Mouse (Mus musculus) megakaryocyte, embryonic 14.5 days (primary cell): ENCODE results near the gene Psg16. TPM values are rescaled to one million over a fixed set of nuclear protein-coding genes. Genes with fewer than 3 reads are reported as not detected.
"Not testable (repeated sequence)": the region's sequence is repeated elsewhere in the genome, so short reads cannot be mapped to it uniquely, and the experiment has no call there.

Experiments
- H3K27me3 ChIP-seq: replicated peaks from 2 replicates; pipeline ENCODE3; 2012; ENCODE audit warnings: inconsistent platforms
- H3K36me3 ChIP-seq: replicated peaks from 2 replicates; pipeline ENCODE3; 2012; ENCODE audit warnings: low read length, inconsistent platforms, mixed read lengths
- H3K4me1 ChIP-seq: 2 replicates; pipeline ENCODE4 v1.6.1; 2012; ENCODE audit warnings: inconsistent platforms
- H3K4me3 ChIP-seq: replicated peaks from 2 replicates; pipeline ENCODE3; 2012; ENCODE audit warnings: moderate library complexity, mild to moderate bottlenecking, inconsistent platforms
- H3K9me3 ChIP-seq: 2 replicates; pipeline ENCODE4 v1.6.1; 2012; ENCODE audit warnings: inconsistent platforms
- FLI1 ChIP-seq: IDR thresholded peaks from 2 replicates; pipeline ENCODE4 v1.6.1; 2012; ENCODE audit warnings: low read length, inconsistent platforms, mixed read lengths
- GATA1 ChIP-seq: IDR thresholded peaks from 3 replicates; pipeline ENCODE4 v1.6.1; 2012; ENCODE audit warnings: mixed read lengths, low read length, inconsistent platforms, borderline replicate concordance
- polyA plus RNA-seq: library from polyadenylated mRNA; stranded (reverse); fragments of >175 nt; gene quantifications from 2 replicates; pipeline ENCODE4 v1.2.3, GENCODE M21; 2012; ENCODE audit warnings: low replicate concordance; ENCODE audit not compliant: insufficient read depth

Gene Psg16
- polyA plus RNA-seq, 1 experiment, result not detected

GRCm38 (mm10) chr7:17087731-17088130 is 13.9 kb downstream of the Psg16 start:
- peaks cover 6% of the 10 kb centered on the region for H3K27me3 ChIP-seq
- H3K36me3 ChIP-seq, result no peaks in the 10 kb centered on the region
- H3K4me1 ChIP-seq, result peaks cover 4% of the 10 kb centered on the region; the same call in 1 of the 2 replicates
- H3K4me3 ChIP-seq, result no peak overlapping the region
- TF ChIP-seq GATA1, result no peak
- no peak for TF ChIP-seq FLI1
- no peaks in the 10 kb centered on the region for H3K9me3 ChIP-seq

- no peaks in the 10 kb centered on the region for H3K9me3 ChIP-seq
- H3K36me3 ChIP-seq, result no peaks in the 10 kb centered on the region
- TF ChIP-seq FLI1 (no peak), GATA1 (no peak)
- peaks cover 10% of the 10 kb centered on the region for H3K4me1 ChIP-seq
- no peak overlapping the region for H3K4me3 ChIP-seq
- H3K27me3 ChIP-seq, result peaks cover 7% of the 10 kb centered on the region
These were observed 16.3 kb downstream of the Psg16 start for GRCm38 (mm10) chr7:17090058-17090585.

DNA sequence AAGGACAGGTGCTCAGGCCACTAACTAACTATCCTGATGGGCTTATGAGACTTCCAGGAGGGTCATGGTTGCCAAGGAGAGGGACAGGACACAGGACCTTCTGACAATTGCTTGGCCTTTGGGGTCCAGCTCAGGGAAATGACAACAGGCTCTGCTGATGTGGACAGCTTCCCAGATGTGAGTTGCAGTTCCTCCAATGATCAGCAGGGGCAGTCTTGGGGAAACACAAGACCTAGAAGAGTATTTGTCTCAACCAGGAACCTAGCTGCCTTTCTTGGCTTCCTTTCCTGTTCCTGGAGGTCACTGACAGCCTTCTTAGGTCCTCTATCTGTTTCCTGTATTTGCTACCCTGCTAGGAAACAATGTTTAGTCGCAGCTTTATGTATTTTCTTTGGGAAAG is 17.4 kb downstream of the Psg16 start:
- peaks cover 7% of the 10 kb centered on the region for H3K27me3 ChIP-seq
- TF ChIP-seq FLI1, result no peak
- no peak for TF ChIP-seq GATA1

GRCm38 (mm10) chr7:17101631-17102030 is 27.8 kb downstream of the Psg16 start:
- H3K4me3 ChIP-seq, H3K36me3 ChIP-seq, H3K9me3 ChIP-seq, H3K27me3 ChIP-seq, H3K4me1 ChIP-seq: not testable (repeated sequence)

More for the DNA sequence above, 17.4 kb downstream of the Psg16 start:
- Histone ChIP-seq H3K9me3 (no peaks in the 10 kb centered on the region), H3K4me1 (peaks cover 10% of the 10 kb centered on the region), H3K4me3 (no peak overlapping the region), H3K36me3 (no peaks in the 10 kb centered on the region)

DNA sequence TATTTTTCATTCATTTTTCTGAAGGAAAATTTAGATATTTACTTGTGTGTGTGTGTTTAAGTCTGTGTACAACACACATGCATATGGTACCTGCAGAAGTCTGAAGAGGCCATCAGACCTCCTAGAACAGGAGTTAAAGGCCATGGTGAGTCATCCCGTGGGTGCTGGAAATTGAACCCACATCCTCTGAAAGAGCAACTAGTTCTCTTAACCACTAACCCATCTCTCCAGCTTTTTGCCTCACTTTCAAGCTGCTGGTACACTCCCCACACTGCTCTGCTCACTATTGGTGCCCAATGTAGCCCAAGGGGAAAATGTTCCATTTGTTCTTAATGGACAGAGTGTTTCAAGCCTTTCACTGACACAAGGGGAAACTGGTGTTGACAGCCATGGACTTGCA is 61.5 kb downstream of the Psg16 start:
- Histone ChIP-seq H3K4me1 (no peaks in the 10 kb centered on the region), H3K4me3 (no peak overlapping the region), H3K9me3 (no peaks in the 10 kb centered on the region), H3K36me3 (no peaks in the 10 kb centered on the region), H3K27me3 (no peaks in the 10 kb centered on the region)
- TF ChIP-seq FLI1, result no peak
- TF ChIP-seq GATA1, result no peak

DNA sequence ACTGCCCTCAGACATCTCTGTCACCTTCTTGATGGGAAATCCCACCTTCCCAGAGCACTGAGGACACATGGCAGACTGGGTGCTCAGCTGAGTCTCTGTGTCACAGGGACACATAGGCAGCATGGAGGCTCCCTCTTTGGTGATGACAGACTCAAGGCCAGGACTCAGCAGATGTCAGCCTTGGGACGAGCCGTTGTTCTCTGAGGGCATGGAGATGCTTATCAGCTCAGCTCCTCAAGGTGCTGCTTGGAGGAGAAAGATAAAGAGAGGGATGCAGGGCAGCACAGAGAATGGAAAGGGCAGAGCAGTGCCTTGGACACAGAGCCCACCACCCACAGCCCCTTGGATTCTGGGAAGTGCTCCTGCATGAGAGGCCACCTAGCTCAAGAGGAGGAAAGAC is 76.1 kb downstream of the Psg16 start, which contains the start of gene Ceacam3:
Ceacam3 (plus strand) TSS at position 352 of the 400 bp plus-strand sequence.
- TF ChIP-seq GATA1 (no peak), FLI1 (no peak)
- Histone ChIP-seq H3K27me3 (no peaks in the 10 kb centered on the region), H3K4me1 (no peaks in the 10 kb centered on the region), H3K4me3 (no peak within 1 kb of the TSS), H3K9me3 (peaks cover 5% of the 10 kb centered on the region), H3K36me3 (no peaks in the 10 kb centered on the region)

- TF ChIP-seq FLI1, result no peak
- TF ChIP-seq GATA1, result no peak
- H3K4me3 ChIP-seq, result no peak overlapping the region
- no peaks in the 10 kb centered on the region for H3K36me3 ChIP-seq
- H3K27me3 ChIP-seq, result no peaks in the 10 kb centered on the region
- no peaks in the 10 kb centered on the region for H3K4me1 ChIP-seq
- no peaks in the 10 kb centered on the region for H3K9me3 ChIP-seq
These were observed 81.8 kb downstream of the Psg16 start for GRCm38 (mm10) chr7:17155634-17156033.

DNA sequence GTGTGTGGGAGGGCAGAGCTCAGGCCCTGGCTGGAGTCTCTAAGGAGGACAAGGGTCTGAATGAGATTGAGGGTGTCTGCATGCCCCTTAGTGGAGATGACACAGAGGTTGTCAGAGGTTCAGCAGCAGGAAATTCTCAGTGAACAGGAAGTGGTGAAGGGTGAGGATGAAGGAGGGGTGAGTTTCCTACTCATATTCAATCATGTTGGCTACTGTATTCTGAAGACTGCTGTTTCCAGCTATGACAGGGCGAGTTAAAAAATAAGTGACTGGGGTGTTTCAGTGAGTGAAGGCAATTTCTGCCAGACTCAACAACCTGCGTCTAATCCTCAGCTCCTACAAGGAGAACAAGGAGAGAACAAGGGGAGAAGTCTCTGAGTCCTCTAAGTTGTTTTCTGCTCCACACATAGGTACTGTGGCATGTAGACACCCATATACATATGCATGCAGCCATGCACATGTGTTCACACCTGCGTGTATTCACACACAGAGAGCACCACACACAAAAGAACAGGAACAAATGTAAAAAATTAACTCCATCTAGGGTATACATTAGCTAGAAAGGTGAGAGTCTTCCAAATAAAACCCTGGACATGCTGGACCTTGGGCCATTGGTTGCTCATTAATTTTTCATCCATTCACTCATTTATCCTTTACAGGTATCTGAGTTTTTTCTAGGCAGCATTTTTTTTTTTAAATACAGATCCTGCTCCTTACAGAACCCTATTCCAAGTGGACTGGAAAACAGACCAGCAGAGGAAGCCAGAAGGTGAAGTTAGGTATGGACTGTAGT is 83.2 kb downstream of the Psg16 start:
- Histone ChIP-seq H3K27me3 (no peaks in the 10 kb centered on the region), H3K36me3 (no peaks in the 10 kb centered on the region), H3K9me3 (no peaks in the 10 kb centered on the region), H3K4me3 (no peak overlapping the region), H3K4me1 (no peaks in the 10 kb centered on the region)
- TF ChIP-seq FLI1, result no peak
- no peak for TF ChIP-seq GATA1

DNA sequence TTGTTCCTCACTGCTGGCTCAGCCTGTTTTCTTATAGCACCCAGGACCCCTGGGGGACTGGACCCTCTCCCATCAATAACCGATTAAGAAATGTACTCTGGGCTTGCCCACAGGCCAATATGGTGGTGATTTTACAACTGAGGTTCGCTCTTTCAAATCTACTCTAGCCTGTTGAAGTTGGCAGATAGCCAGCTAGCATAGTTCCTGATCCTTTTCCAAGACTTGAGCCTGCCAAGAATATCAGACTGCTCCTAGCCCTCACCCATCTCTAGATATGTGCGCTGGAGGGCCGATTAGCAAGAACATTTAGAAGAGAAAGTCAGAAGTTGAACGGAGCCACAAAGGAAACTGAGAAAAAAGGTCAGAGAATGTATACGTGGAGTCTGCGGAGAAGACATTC is 85.2 kb downstream of the Psg16 start:
- Histone ChIP-seq H3K4me1 (no peaks in the 10 kb centered on the region), H3K27me3 (no peaks in the 10 kb centered on the region), H3K4me3 (no peak overlapping the region), H3K9me3 (no peaks in the 10 kb centered on the region), H3K36me3 (no peaks in the 10 kb centered on the region)
- no peak for TF ChIP-seq FLI1
- TF ChIP-seq GATA1, result no peak

DNA sequence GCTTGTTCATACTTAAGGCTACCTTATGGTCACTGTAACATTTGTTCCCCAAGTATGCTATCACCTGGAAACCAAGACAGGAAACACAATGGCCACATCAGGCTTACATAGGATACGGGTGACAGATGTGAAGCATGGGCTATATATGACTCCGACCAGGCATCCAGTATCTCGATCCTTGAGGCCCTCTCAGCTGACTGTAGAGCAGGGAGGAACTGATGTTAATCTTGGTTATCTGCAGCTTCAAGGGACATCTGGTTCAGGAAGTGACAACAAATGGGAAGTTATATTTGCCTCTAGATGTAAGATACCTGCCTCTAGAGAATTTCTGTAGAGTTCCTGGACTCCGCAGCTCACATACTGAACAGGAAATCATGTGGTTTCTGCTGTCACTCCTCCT is 98.0 kb downstream of the Psg16 start:
- Histone ChIP-seq H3K9me3 (no peaks in the 10 kb centered on the region), H3K4me3 (no peak overlapping the region), H3K27me3 (no peaks in the 10 kb centered on the region), H3K36me3 (no peaks in the 10 kb centered on the region), H3K4me1 (no peaks in the 10 kb centered on the region)
- TF ChIP-seq GATA1 (no peak), FLI1 (no peak)

Other genes starting within 250 kb of the Psg16 start
- gene Prkd2, start 231.1 kb upstream of the Psg16 start, polyA plus RNA-seq, result 54.4 and 70.1 TPM in 2 replicates
- 3.3 and 10.9 TPM in 2 replicates for gene Dact3, start 198.7 kb upstream of the Psg16 start, polyA plus RNA-seq
- gene Gng8, start 182.3 kb upstream of the Psg16 start, polyA plus RNA-seq, result not detected in 2 replicates
- 56.9 and 66.7 TPM in 2 replicates for gene Ptgir, start 167.6 kb upstream of the Psg16 start, polyA plus RNA-seq
- 823 and 866 TPM in 2 replicates for gene Calm3, start 149.9 kb upstream of the Psg16 start, polyA plus RNA-seq
- gene Pnmal2, start 129.4 kb upstream of the Psg16 start, polyA plus RNA-seq, result not detected in 2 replicates
- not detected in 2 replicates for gene Pnmal1, start 114.4 kb upstream of the Psg16 start, polyA plus RNA-seq
- gene Gm42372, start 91.0 kb upstream of the Psg16 start, polyA plus RNA-seq, result 0.06 and 1.4 TPM in 2 replicates
- 2.9 and 5.3 TPM in 2 replicates for gene Ccdc8, start 81.3 kb upstream of the Psg16 start, polyA plus RNA-seq
- gene Ppp5c, start 46.1 kb upstream of the Psg16 start, polyA plus RNA-seq, result 55.6 and 70.0 TPM in 2 replicates
- 3.3 and 5.6 TPM in 2 replicates for gene Hif3a, start 11.6 kb upstream of the Psg16 start, polyA plus RNA-seq
- gene Ceacam3, start 76.2 kb downstream of the Psg16 start, polyA plus RNA-seq, result not detected in 2 replicates
- gene Psg29, start 129.4 kb downstream of the Psg16 start, polyA plus RNA-seq, result not detected in 2 replicates